Mouse (Mus musculus) spleen, adult 2 months (tissue): Measurements from ENCODE around the gene Hoxb8.

Source experiments
- CTCF ChIP-seq: fragments of 200-500 bp; IDR thresholded peaks from 2 replicates; pipeline ENCODE4 v1.5.1; 2011; ENCODE audit warnings: mild to moderate bottlenecking, inconsistent platforms; ENCODE audit not compliant: insufficient read depth, insufficient read length, insufficient replicate concordance; ENCODE audit errors: extremely low read depth
- POLR2A ChIP-seq: fragments of 200-500 bp; IDR thresholded peaks from 2 replicates; pipeline ENCODE4 v1.6.1; 2011; ENCODE audit warnings: low read depth, low read length, inconsistent platforms

GRCm38 (mm10) chr11:96282795-96283430, 1.2 kb downstream of the Hoxb8 start:
- TF ChIP-seq CTCF (no peak), POLR2A (no peak)
